Mouse (Mus musculus): Measurements from ENCODE around the gene Dhx30.

DNA sequence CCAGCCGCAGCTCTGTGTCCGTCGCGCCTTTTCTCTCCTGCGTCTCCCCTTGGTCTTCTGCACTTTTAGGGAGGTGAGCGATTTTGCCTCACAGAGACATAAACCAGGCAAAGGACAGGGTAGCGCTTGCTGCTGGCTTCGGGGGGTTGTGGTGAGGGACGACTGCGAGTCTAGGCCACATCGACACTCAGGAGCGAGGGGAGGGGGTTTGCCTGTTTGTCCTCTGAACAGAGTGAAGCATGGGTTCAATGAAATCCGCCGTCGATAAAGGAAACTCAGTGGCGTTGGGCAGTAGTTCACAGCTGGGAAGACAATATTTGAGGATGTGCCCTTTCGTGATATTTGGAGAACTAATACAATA lies at the start of gene Dhx30:
- TF ChIP-seq CTCF (IDR thresholded peaks at IDR 0.05; ENCODE audit: low read depth) (no peak), EP300 (optimal IDR thresholded peaks at IDR 0.05) (no peak)
